Mouse (Mus musculus) liver, adult 2 months (tissue): ENCODE measurements around the gene Clta.

ENCODE experiments used
- CTCF ChIP-seq: fragments of 200-500 bp; IDR thresholded peaks from 2 replicates; pipeline ENCODE4 v1.5.1; 2011; ENCODE audit warnings: low read depth, low read length, control low read depth
- POLR2A ChIP-seq: fragments of 200-500 bp; IDR thresholded peaks from 2 replicates; pipeline ENCODE4 v1.6.1; 2011; ENCODE audit warnings: low read length, control low read depth; ENCODE audit not compliant: insufficient read depth; ENCODE audit errors: extremely low read depth

GRCm38 (mm10) chr4:44066891-44067290, 62.6 kb downstream of the Clta start:
- TF ChIP-seq POLR2A (0 out of 2 replicates have a peak, but pooled peaks have one; percentile 22), CTCF (no peak)
